Mouse (Mus musculus) CH12.LX (cell line): ENCODE results near the gene Myo1d. TPM values are rescaled to one million over a fixed set of nuclear protein-coding genes. Genes with fewer than 3 reads are reported as not detected.

Source experiments
- DNase-seq: peaks from one replicate; pipeline ENCODE4 v3.0.0-alpha.2; 2013; ENCODE audit errors: extremely low read depth
- H3K27ac ChIP-seq: 2 replicates; pipeline ENCODE4 v1.5.1; 2012; ENCODE audit warnings: low read depth, mild to moderate bottlenecking, control low read depth, moderate library complexity; ENCODE audit not compliant: insufficient read depth
- H3K27me3 ChIP-seq: replicated peaks from 2 replicates; pipeline ENCODE3; 2012; ENCODE audit warnings: inconsistent platforms
- H3K36me3 ChIP-seq, 2 experiments: replicated peaks in 1 of 2; 2 replicates each; pipeline versions ENCODE3 to v1.6.1; 2012; ENCODE audit warnings: inconsistent platforms in 1 of 2, low read length in 1 of 2, mild to moderate bottlenecking in 1 of 2, mixed read lengths in 1 of 2, moderate library complexity in 1 of 2; ENCODE audit not compliant: control insufficient read depth in 1 of 2, insufficient read depth in 1 of 2
- H3K4me1 ChIP-seq, 2 experiments: 2 replicates each; pipeline ENCODE4 v1.6.1; 2012; ENCODE audit warnings: inconsistent platforms in 1 of 2, moderate library complexity in 1 of 2; ENCODE audit not compliant: insufficient read depth in 2 of 2, control insufficient read depth in 1 of 2
- H3K4me2 ChIP-seq: 2 replicates; pipeline ENCODE4 v1.6.1; 2012; ENCODE audit warnings: low read depth, mild to moderate bottlenecking, control low read depth; ENCODE audit not compliant: poor library complexity, insufficient read depth, severe bottlenecking
- H3K4me3 ChIP-seq, 3 experiments: fragments of 150-350 bp in 1 of 3; sonication (generic) in 1 of 3; replicated peaks in 1 of 3; 2 replicates each; pipeline versions ENCODE3 to v1.5.1; 2011 to 2012; ENCODE audit warnings: low read depth in 2 of 3, low read length in 2 of 3, mild to moderate bottlenecking in 2 of 3, moderate library complexity in 2 of 3, control low read depth in 1 of 3, improper control_type of control experiment in 1 of 3, inconsistent platforms in 1 of 3, mixed read lengths in 1 of 3; ENCODE audit not compliant: poor library complexity in 1 of 3
- H3K79me2 ChIP-seq: replicated peaks from 2 replicates; pipeline ENCODE4 v1.6.1; 2012; ENCODE audit warnings: mild to moderate bottlenecking, moderate library complexity; ENCODE audit not compliant: control insufficient read depth, poor library complexity, insufficient read depth, severe bottlenecking; ENCODE audit errors: extremely low read depth
- H3K9ac ChIP-seq: 2 replicates; pipeline ENCODE4 v1.6.1; 2012; ENCODE audit warnings: low read depth, mild to moderate bottlenecking, control low read depth, moderate library complexity; ENCODE audit not compliant: insufficient read depth
- H3K9me3 ChIP-seq: replicated peaks from 2 replicates; pipeline ENCODE3; 2012; ENCODE audit warnings: low read length, inconsistent platforms, mixed read lengths
- CHD2 ChIP-seq: IDR thresholded peaks from 2 replicates; pipeline ENCODE4 v1.6.1; 2011; ENCODE audit warnings: low read length, improper control_type of control experiment
- E2F4 ChIP-seq: IDR thresholded peaks from 2 replicates; pipeline ENCODE4 v1.6.1; 2011; ENCODE audit warnings: low read depth, low read length, improper control_type of control experiment; ENCODE audit not compliant: insufficient replicate concordance
- ETS1 ChIP-seq: conservative IDR thresholded peaks from 2 replicates; pipeline ENCODE4 v1.6.1; 2012; ENCODE audit warnings: low read depth, mild to moderate bottlenecking, inconsistent platforms, low read length, improper control_type of control experiment, moderate library complexity
- GABPA ChIP-seq: IDR thresholded peaks from 2 replicates; pipeline ENCODE4 v1.6.1; 2012; ENCODE audit warnings: low read depth, low read length, improper control_type of control experiment, inconsistent platforms; ENCODE audit not compliant: insufficient replicate concordance
- JUND ChIP-seq: conservative IDR thresholded peaks from 2 replicates; pipeline ENCODE4 v1.6.1; 2011; ENCODE audit warnings: low read depth, low read length, improper control_type of control experiment
- KAT2A ChIP-seq: IDR thresholded peaks from 2 replicates; pipeline ENCODE4 v1.6.1; 2012; ENCODE audit warnings: low read length, improper control_type of control experiment, inconsistent platforms; ENCODE audit not compliant: insufficient replicate concordance
- MAFK ChIP-seq: IDR thresholded peaks from 2 replicates; pipeline ENCODE4 v1.6.1; 2011; ENCODE audit warnings: low read length, improper control_type of control experiment; ENCODE audit not compliant: insufficient replicate concordance
- MAZ ChIP-seq: IDR thresholded peaks from 2 replicates; pipeline ENCODE4 v1.6.1; 2012; ENCODE audit warnings: low read depth, mild to moderate bottlenecking, inconsistent platforms, low read length, improper control_type of control experiment, moderate library complexity
- MEF2A ChIP-seq: IDR thresholded peaks from 2 replicates; pipeline ENCODE4 v1.6.1; 2014; ENCODE audit warnings: low read depth, mild to moderate bottlenecking, inconsistent platforms, low read length, improper control_type of control experiment, borderline replicate concordance
- NELFE ChIP-seq: IDR thresholded peaks from 2 replicates; pipeline ENCODE4 v1.6.1; 2011; ENCODE audit warnings: low read depth, low read length, improper control_type of control experiment
- PAX5 ChIP-seq: IDR thresholded peaks from 2 replicates; pipeline ENCODE4 v1.6.1; 2012; ENCODE audit warnings: low read length, inconsistent platforms, mixed read lengths
- POLR2A ChIP-seq: IDR thresholded peaks from 2 replicates; pipeline ENCODE4 v1.6.1; 2011; ENCODE audit warnings: low read depth, mild to moderate bottlenecking, improper control_type of control experiment, low read length
- RAD21 ChIP-seq: IDR thresholded peaks from 2 replicates; pipeline ENCODE4 v1.6.1; 2011; ENCODE audit warnings: low read depth, mild to moderate bottlenecking, low read length, improper control_type of control experiment, moderate library complexity
- SIN3A ChIP-seq: IDR thresholded peaks from 2 replicates; pipeline ENCODE4 v1.6.1; 2012; ENCODE audit warnings: low read length, improper control_type of control experiment, inconsistent platforms
- SMC3 ChIP-seq: IDR thresholded peaks from 2 replicates; pipeline ENCODE4 v1.6.1; 2011; ENCODE audit warnings: low read depth, low read length, improper control_type of control experiment
- UBTF ChIP-seq: IDR thresholded peaks from 2 replicates; pipeline ENCODE4 v1.6.1; 2012; ENCODE audit warnings: low read depth, mild to moderate bottlenecking, inconsistent platforms, low read length, improper control_type of control experiment, moderate library complexity
- USF1 ChIP-seq: IDR thresholded peaks from 2 replicates; pipeline ENCODE4 v1.6.1; 2014; ENCODE audit warnings: low read depth, mild to moderate bottlenecking, inconsistent platforms, low read length, improper control_type of control experiment
- ZC3H11A ChIP-seq: IDR thresholded peaks from 2 replicates; pipeline ENCODE4 v1.6.1; 2012; ENCODE audit warnings: low read depth, mild to moderate bottlenecking, inconsistent platforms, low read length, improper control_type of control experiment
- ZMIZ1 ChIP-seq: IDR thresholded peaks from 2 replicates; pipeline ENCODE4 v1.6.1; 2012; ENCODE audit warnings: low read depth, mild to moderate bottlenecking, inconsistent platforms, low read length, improper control_type of control experiment
- ZNF384 ChIP-seq: IDR thresholded peaks from 2 replicates; pipeline ENCODE4 v1.6.1; 2012; ENCODE audit warnings: low read depth, low read length, improper control_type of control experiment, inconsistent platforms
- dilution Hi-C: fragments of 300-500 bp; cut with MboI; formaldehyde crosslinking; loops from 2 replicates; pipeline ENCODE4 v1.14.3; 2020; ENCODE audit warnings: low sequenced_read_pairs; ENCODE audit not compliant: extremely low pct_unique_long_range_greater_than_20kb, extremely low pct_ligation_motif_present
- in situ Hi-C: fragments of 300-500 bp; cut with MboI; formaldehyde crosslinking; loops from 3 replicates; pipeline ENCODE4 v1.14.3; 2019; ENCODE audit warnings: low sequenced_read_pairs, low pct_ligation_motif_present, low pct_unique_long_range_greater_than_20kb, mixed read lengths
- polyA plus RNA-seq: library from polyadenylated mRNA; unstranded; fragments of >175 nt; gene quantifications from 2 replicates; pipeline ENCODE4 v1.2.1, GENCODE M21; 2012; ENCODE audit warnings: low read depth; ENCODE audit not compliant: insufficient read length
- total RNA-seq, 2 experiments: library from RNA; depleted of rRNA; stranded (reverse); fragments of 300-350 nt in 1 of 2; fragments of >200 nt in 1 of 2; gene quantifications; 2 replicates each; pipeline ENCODE4 v1.2.3; 2012 to 2014

The Myo1d gene
- total and polyA plus RNA-seq, 3 experiments: 2.2 to 5.6 (median 2.9) TPM

DNA sequence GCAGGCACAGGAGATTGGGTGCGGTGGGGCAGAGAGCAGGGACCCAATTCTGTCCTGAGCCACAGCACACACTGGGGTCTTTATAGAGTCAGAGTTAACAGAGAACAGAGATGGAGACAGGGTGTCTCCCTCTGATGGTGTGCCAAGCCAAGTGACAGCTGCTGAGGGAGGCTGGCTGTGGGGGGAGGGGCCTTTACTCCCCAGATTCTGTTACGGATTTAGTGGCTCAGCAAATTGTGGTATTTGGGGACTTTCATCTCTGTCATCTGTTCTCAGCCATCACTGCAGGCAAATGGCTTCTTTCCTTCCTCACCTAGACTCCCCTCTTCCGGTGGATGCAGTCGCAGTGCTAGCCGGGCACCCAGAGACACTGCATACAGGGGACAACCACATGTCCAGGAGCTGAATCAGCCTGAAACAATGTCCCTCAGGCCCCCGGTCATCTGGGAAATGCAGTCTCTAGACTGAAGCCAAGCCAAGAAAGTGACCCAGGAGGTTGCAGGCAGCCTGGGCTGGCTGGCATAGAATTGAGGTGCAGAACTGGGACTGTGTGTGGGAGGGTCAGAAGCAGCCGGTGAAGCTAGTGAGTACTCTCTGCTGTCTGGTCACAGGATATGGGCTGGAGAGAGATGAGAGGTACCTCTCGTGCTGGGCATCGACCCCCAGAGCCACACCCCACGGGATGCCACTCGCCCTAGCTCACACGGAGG, 290.5 kb downstream of the Myo1d start:
- dilution Hi-C loops: no loop called here
- H3K27ac ChIP-seq: no peak overlapping the region
- no peak overlapping the region for H3K4me3 ChIP-seq
- no peaks in the 10 kb centered on the region for H3K79me2 ChIP-seq
- peaks cover 2% of the 10 kb centered on the region for H3K9me3 ChIP-seq
- TF ChIP-seq USF1: no peak
- no peak for TF ChIP-seq SIN3A
- no peak for TF ChIP-seq MEF2A
- no peak for TF ChIP-seq MAFK
- no peak for TF ChIP-seq PAX5
- peaks cover 16 to 56% of the 10 kb centered on the region in 2 experiments for H3K4me1 ChIP-seq
- H3K9ac ChIP-seq: no peak overlapping the region
- H3K4me2 ChIP-seq: no peak overlapping the region
- H3K27me3 ChIP-seq: no peaks in the 10 kb centered on the region
- in situ Hi-C loops: no loop called here
- DNase-seq: no peak
- no peaks in the 10 kb centered on the region for H3K36me3 ChIP-seq

DNA sequence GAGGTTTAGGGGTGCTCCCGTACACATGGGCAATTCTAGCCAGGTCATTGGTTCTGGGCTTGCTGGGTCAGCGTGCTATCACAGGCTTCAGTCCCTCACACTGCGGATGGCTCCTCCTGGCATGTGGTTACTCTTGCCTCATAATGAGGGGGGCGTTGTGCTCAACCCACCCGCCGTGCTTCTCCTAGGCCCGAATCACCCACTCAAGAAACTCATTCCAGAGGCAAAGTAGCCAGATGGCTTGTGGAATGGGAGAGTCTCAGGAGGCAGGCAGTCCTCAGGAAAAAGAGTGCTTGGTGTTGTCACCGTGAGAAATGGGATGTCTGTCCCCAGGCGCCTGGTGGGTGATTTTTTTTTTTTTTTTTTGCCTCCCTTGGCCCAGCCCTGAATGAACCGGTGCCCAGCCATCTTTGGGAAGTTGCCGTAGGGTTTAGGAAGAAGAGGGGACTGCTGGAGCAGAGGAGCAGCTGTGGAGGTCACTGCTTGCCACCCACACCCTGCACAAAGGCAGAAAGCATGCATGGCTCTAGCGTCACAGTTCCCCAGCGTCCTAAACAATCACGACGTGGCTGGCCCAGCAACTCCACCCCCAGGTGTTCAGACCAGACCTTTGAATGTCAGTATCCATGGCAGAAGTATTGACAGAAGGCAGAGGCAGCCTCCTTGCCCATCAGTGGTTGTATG, 291.8 kb downstream of the Myo1d start:
- no peaks in the 10 kb centered on the region for H3K79me2 ChIP-seq
- H3K4me1 ChIP-seq: peaks cover 16 to 56% of the 10 kb centered on the region in 2 experiments
- H3K9me3 ChIP-seq: no peaks in the 10 kb centered on the region
- H3K9ac ChIP-seq: no peak overlapping the region
- peaks cover 0 to 2% of the 10 kb centered on the region in 2 experiments for H3K36me3 ChIP-seq
- no peak overlapping the region for H3K27ac ChIP-seq
- in situ Hi-C loops: no loop called here
- no peak overlapping the region for H3K4me2 ChIP-seq
- dilution Hi-C loops: no loop called here
- H3K27me3 ChIP-seq: no peaks in the 10 kb centered on the region
- no peak for DNase-seq
- H3K4me3 ChIP-seq: no peak overlapping the region
- no peak for TF ChIP-seq MEF2A
- TF ChIP-seq PAX5: no peak
- no peak for TF ChIP-seq UBTF
- TF ChIP-seq KAT2A: no peak
- no peak for TF ChIP-seq RAD21
- no peak for TF ChIP-seq ZC3H11A
- no peak for TF ChIP-seq MAZ
- no peak for TF ChIP-seq NELFE
- TF ChIP-seq E2F4: no peak
- TF ChIP-seq ETS1: no peak
- no peak for TF ChIP-seq MAFK
- no peak for TF ChIP-seq ZMIZ1
- TF ChIP-seq JUND: no peak
- no peak for TF ChIP-seq SMC3
- no peak for TF ChIP-seq SIN3A
- TF ChIP-seq CHD2: no peak
- no peak for TF ChIP-seq POLR2A
- no peak for TF ChIP-seq GABPA
- no peak for TF ChIP-seq ZNF384
